Mouse (Mus musculus) layer of hippocampus, adult 9-11 months (tissue): ENCODE measurements around the gene Gap43.
"Not testable (repeated sequence)": the region's sequence is repeated elsewhere in the genome, so short reads cannot be mapped to it uniquely, and the experiment has no call there.

Experiments
- DNase-seq: peaks from one replicate; pipeline ENCODE4 v3.0.0; 2022

Gene Gap43

GRCm38 (mm10) chr16:42340021-42340768, at the start of gene Gap43:
Gene Gap43, minus strand, starts transcription at chr16:42340651.
- DNase-seq = no peak

DNA sequence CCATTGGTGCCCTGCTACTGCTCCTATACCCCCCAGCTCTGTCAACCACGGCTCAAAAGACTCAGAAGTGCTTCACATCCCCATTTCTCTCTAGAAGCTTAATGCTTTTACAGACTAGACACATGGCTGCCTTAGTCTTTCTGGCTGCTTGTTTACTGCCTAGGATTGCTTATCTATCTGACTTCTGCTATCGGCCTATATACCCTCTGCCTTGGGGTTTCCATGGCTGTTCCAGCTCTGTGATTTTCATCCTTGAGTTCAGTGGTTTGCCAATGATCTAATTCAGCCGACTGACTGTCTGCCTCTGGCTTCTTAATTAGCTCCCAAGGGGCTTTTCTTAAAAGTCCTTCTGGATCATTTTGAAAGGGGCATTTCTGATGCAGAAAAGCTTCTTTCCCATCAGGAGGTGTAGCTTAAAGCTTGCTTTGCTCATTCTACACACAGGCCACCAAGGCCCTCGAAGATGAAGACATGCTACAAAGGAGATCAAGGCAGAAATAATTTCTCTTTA, 40.9 kb upstream of the Gap43 start:
- no peak for DNase-seq

DNA sequence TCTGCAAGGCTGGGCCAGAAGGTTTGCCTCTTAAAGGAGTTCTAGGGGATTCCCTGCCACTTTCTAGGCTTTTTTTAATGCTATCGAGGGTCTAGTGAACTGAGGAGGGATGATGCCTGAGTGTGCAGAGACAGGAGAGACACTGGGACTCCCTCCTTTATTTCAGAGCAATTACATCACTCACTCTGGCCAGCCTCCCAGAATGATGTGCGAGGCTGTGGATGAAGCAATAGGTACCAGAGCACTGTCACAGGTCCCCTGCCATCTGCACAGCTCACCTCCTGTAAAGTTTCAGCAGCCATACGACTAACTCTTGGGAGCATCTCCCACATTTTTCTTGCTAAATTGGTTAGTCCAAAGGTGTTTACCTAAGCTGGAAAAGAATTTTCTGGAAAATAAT, 40.2 kb upstream of the Gap43 start:
- peak; percentile 3 for DNase-seq

GRCm38 (mm10) chr16:42370148-42370547, 29.7 kb upstream of the Gap43 start:
- peak; percentile 21 for DNase-seq

GRCm38 (mm10) chr16:42369346-42369745, 28.9 kb upstream of the Gap43 start:
- no peak for DNase-seq

DNA sequence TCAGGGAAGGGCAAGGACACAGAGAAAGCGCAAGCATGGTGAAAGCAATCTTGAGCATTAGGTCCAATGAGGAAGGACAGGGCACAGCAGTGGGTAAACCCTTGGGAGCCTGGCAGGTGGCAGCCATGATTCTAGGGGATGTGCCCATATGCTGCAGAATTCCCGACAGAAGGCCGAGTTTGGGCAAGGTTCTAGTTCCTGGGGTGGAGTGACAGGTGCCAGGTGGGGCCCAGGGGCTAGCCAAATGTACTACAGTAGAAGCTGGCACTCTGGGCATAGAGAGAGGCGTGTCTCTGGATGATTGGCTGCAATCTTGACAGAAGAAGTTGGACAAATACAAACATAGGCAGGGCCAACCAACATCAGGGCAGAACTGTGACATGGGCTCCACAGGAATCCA, 19.6 kb upstream of the Gap43 start:
- no peak for DNase-seq

GRCm38 (mm10) chr16:42358058-42358457, 17.6 kb upstream of the Gap43 start:
- no peak for DNase-seq

- no peak for DNase-seq
Measured at GRCm38 (mm10) chr16:42350076-42350475, 9.6 kb upstream of the Gap43 start.

- DNase-seq = not testable (repeated sequence)
Measured at GRCm38 (mm10) chr16:42340865-42341264, 414 bp upstream of the Gap43 start.

DNA sequence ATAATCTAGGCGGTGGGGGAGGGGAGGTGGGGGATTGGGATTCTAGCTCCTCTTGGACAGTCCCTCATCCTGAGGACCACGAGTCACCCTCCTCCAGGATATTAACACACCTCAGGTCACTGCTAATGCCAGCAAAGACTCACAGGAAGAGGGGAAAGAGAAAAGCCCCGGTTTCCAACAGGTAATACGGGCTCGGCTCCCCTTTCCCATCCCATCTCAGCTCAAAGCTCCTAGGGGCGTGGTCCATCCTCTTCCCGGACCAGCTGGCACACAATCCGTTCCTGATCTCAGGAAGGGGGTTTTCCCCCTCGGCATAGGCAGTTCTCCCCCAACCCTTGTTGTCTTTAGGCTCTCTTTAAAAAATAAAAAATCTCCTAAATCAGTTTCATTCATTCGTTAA, 939 bp downstream of the Gap43 start:
- DNase-seq = no peak

DNA sequence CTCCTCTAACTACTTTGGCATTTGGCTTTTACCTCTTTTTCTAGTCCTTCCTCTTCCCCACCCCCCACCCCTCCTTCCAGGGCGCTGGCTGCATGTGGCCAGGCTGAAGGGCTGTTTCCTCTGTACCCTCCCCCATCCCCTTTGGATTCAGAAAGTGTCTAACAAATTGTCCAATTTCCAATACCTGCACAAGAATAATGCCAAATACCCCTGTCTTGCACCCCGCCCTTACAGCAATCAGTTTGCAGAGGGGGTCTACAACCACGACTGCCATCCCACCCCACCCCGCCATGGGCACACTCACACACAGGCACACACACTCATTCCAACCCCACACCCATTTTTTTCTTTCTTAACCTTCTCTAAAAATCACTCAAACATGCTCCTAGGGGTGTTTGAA, 1.5 kb downstream of the Gap43 start:
- no peak for DNase-seq

DNA sequence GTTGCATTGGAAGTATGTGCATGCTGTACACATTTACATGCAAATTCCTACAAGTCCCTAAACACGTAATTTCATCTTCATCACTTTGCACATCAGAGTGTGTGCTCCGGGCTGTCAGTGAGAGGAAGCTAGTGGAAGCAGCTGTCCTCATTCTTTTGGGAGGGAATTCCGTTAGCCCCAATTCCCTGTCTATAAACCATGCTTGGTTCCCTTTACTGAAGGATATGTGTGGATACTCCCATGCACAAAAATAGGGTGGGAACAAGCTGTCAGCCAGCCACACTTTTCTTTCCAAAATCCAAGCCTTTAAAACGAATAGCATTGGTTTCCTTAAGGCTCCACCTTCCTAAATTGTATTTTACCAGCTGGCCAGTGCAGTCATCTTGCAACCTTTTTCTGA, 2.1 kb downstream of the Gap43 start:
- DNase-seq = no peak

DNA sequence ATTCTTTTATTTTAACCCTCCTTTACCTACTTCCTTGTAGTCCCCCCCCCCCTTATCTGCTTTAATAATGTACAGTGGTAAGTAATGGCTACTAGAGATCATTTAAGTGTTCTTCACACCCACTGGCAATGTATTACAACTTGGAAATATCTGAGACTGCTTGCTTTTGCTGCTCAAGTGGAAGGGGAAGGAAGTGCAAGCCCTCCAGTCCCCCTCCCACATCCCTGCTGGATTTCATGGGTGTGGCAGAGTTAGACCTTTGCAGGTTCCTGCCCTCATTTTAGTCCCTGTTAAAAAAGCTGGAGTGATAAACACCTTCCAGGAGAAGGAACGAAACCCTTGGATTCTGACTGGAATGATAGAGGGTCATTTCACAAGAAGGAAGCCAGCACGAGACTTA, 2.8 kb downstream of the Gap43 start:
- DNase-seq = no peak

DNA sequence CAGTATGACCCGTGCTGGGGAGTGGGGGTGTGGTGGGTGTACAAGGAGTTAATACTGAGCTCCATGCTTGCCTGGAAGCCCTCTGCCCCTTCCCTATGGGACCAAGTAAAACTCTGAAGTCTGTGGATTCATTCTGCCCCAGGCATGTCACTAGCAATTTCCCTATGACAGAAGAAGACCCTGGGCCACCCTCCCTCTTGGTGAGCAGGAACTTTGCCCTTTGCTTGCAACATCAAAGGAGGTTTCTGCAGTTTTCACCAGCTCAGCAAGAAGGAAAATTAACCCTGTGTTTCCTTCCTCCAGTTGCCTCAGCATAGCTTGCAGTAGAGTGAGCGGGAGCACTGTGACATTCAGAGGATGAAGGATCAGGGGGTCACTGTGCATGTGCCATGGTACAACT, 3.8 kb downstream of the Gap43 start:
- no peak for DNase-seq

- no peak for DNase-seq
Measured at GRCm38 (mm10) chr16:42332321-42332720, 8.1 kb downstream of the Gap43 start.

DNA sequence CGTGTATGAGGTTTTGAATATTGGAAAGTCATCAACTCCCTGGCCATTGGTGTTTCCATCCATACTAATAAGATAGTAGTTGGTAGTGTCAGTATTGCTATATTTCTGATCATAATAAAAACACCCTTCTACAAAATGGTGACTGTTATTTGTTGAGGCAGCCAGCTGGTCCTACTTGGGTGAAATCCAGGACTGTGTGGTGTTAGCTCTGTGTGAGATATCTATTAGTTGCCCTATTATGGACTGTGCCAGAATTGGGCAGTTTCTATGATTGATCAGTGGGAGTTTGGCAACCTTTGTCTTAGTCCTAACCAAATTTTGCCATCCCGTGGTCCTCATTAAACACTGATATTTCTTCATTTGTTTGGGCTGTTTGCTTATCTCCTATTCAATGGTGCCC, 14.3 kb downstream of the Gap43 start:
- no peak for DNase-seq

DNA sequence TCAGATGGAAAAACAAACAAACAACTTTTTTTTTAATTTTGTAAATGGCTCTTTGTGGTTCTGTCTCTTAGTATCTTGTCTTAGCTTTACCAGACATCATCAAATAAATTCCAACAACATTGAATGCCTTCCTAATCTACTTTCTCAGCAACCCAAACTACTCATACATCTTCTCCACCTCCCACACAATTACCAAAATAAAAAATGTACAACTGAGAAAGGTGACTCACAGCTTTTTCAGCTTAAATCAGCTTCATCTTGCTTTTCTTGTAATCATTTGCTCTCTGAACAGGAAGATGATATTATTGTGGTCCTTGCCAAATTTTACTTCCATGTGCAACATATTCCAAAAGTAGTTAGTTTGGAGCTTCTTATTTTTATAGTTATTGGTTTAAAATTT, 14.9 kb downstream of the Gap43 start:
- DNase-seq = no peak

DNA sequence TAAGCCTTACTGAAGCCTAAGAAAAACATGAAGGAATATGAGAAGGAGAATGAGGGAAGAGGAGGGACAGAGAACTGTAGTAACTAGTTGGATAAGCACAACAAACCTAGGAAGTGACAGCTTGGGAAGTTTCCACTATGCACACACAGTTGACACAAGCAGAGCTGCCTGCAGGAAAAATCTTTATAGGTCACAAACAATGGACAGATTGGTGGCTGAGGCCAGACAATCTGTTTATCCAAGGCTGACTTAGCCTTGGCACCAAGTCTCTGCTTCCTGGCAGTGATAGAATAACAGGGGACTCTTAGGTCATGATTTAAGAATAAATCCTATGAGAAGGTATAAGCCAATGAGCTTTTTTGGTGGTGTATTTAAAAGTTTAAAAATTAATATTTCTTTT, 20.6 kb downstream of the Gap43 start:
- DNase-seq = no peak

DNA sequence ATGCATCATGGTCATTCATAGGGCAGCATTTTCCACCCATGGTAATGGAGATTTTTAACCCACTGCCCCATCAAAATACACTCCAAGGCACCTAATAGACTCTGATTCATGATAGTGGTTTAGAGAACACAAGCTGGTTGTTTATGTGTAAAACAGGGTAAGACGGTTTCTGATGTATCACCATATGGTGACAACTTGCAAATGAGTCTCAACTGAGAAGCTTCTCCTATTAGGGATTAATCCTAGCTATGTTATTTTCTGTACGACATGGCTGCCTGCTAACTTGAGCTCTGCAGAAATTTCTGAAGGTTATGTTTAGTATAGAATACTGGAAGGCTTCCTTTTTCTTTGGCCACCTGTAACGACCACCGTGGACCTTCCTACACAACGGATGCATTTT, 21.1 kb downstream of the Gap43 start:
- DNase-seq = no peak

GRCm38 (mm10) chr16:42312125-42312524, 28.3 kb downstream of the Gap43 start:
- DNase-seq = no peak

GRCm38 (mm10) chr16:42308761-42309160, 31.7 kb downstream of the Gap43 start:
- DNase-seq = no peak

DNA sequence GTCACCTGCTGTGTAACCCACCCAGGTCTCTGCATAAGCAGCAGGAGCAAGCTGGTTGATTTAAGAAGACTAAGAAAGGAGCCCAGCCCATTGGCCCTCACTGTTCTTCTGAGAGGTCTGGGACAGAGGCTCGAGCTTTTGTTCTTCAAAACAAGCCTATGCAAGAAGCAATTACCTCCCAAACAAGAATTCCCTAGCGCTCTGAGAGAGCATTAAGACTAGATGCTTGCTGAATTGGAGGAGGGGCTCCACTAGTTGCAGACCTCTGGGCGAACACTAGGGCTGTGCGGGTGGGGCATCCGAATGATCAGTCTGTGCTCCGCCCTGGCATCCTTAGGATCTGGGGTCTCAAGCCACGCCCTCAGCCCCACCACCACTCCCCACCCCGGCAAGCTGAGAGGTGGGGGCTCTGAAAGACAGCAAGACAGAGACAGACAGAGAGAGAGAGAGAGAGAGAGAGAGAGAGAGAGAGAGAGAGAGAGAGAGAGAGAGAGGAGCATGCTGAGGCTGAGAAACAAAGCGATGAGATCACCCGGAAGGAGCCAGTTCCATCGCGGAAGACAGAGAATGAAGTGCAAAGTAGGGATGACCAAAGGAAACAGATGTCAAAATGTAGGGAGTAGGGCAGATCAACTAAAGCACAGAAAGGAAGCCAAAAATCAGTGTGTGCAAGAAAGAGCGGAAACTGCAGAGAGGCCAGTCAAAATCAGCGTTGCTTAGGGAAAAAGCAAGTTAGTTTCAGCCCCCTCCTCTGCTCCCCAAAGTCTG, 34.3 kb downstream of the Gap43 start:
- no peak for DNase-seq

- DNase-seq = peak; percentile 47
Measured at GRCm38 (mm10) chr16:42303461-42303860, 37.0 kb downstream of the Gap43 start.

DNA sequence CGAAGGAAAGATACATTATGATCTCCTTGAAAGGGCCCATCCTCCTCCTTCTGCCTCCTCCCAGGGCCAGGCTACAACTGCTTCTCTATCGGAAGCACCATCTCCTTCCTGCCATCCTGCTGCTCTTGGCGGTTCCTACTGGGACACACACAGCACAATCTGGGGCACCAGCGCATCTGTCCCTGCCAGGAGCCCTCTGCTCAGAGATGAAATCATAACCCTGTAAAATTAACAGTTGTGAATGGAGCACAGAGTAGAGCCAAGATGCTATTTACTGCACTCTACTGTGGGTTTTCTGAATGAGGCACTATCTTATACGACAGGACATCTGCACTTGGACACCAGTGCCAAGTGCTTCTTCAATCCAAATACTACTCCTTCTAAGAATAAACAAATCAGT, 46.0 kb downstream of the Gap43 start:
- DNase-seq = peak; percentile 45
